Mouse (Mus musculus): ENCODE results near the gene Fgfr1op.
"Not testable (repeated sequence)": the region's sequence is repeated elsewhere in the genome, so short reads cannot be mapped to it uniquely, and the experiment has no call there.

DNA sequence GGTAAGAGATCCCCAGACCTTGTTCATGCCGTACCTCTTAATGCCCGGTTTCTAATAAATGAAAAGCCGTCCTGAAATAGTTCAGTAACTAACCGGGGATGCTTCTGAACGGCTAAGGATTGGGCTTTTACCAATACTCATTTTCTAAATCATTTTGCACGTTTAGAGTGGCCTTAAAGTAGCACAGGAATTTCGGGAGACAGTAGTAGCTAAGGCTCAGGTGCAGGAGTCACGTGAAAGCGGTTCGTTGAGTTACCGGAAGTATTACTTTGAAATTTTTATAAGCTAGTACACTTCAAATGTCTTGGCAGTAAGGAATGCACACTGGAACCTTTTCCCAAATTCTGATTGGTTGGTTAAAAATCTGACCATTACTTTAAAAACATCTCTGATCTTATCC, 676 bp downstream of the Fgfr1op start:
- TF ChIP-seq CTCF (IDR thresholded peaks at IDR 0.05; ENCODE audit: insufficient read depth, low read length); POLR2A (IDR thresholded peaks at IDR 0.05; ENCODE audit: borderline replicate concordance, extremely low read depth, low read depth, low read length): not testable (repeated sequence)

All from lung, adult 2 months (tissue).